ENCODE assay signal across 20 mouse cellular contexts in genomic region chr15:86294426-86294825, GRCm38 (mm10).
A peak's percentile ranks its signal among the peaks of the same experiment; 100 is the strongest.
DNase-seq lines count a peak whose midpoint lies in the region; TF ChIP-seq lines count a peak whose summit lies in the region.
"Had no signal": no experiment of that assay in that cellular context is flagged by ENCODE, and none has a peak within 500 bp of the region (broad histone marks: within the 10 kb centered on the region; RNA-seq: fewer than 3 reads in every experiment).

No protein-coding gene starts in this region.

- no peak overlapping the region for H3K4me3 ChIP-seq in testis, adult 2 months (ENCODE audit: control insufficient read depth, low read depth, low read length)
- H3K4me3 ChIP-seq: embryonic facial prominence, embryonic 10.5 days; embryonic facial prominence, embryonic 12.5 days; forebrain, embryonic 13.5 days; forebrain, embryonic 15.5 days had no signal

- no peak for TF ChIP-seq POLR2A in testis, adult 2 months (IDR thresholded peaks at IDR 0.05; ENCODE audit: control insufficient read depth, low read depth, low read length)

- peak; percentile 50 to 67 for DNase-seq in cerebellum, postnatal 10 days
- DNase-seq in cerebellum, adult 8-10 months = no peak
- DNase-seq in cerebellum, postnatal 25 days = peak; percentile 37 to 48
- no peak for DNase-seq in cerebellum, adult 9-10 months
- no peak for DNase-seq in testis, postnatal 10 days (ENCODE audit: low spot score)
- DNase-seq: adrenal gland, adult 8-10 months; adrenal gland, postnatal 14 days; adrenal gland, postnatal 36 days; B cell, adult 2 months; cerebellum, adult 11 months; cerebellum, adult 18-20 months; cerebellum, adult 9-11 months; forebrain, postnatal 0 days had no signal

- H3K36me3 ChIP-seq in testis, adult 2 months (ENCODE audit: control insufficient read depth, insufficient read depth, low read length) = 0 out of 2 replicates have a peak, but pooled peaks cover 1% of the 10 kb centered on the region
- H3K36me3 ChIP-seq: embryonic facial prominence, embryonic 10.5 days; embryonic facial prominence, embryonic 12.5 days; forebrain, embryonic 15.5 days had no signal

- H3K4me1 ChIP-seq in testis, adult 2 months (ENCODE audit: control insufficient read depth, insufficient read depth, low read length) = peaks cover 3% of the 10 kb centered on the region
- H3K4me1 ChIP-seq: embryonic facial prominence, embryonic 12.5 days had no signal

- H3K27me3 ChIP-seq in testis, adult 2 months (ENCODE audit: control insufficient read depth, insufficient read depth, low read length) = no peaks in the 10 kb centered on the region
- H3K27me3 ChIP-seq: CH12.LX; embryonic facial prominence, embryonic 12.5 days; forebrain, embryonic 15.5 days; Patski had no signal

- peak overlapping the region; percentile 9; the same call in 1 of the 2 replicates for H3K27ac ChIP-seq in testis, adult 2 months (ENCODE audit: control insufficient read depth, insufficient read depth, low read depth, low read length)
- H3K27ac ChIP-seq: embryonic facial prominence, embryonic 10.5 days; embryonic facial prominence, embryonic 12.5 days; forebrain, embryonic 13.5 days had no signal

- TF ChIP-seq CTCF in testis, adult 2 months (IDR thresholded peaks at IDR 0.05; ENCODE audit: control insufficient read depth, insufficient read depth, insufficient replicate concordance, low read depth, low read length) = no peak

Comparison
In these comparisons a context has a peak if more than half of its experiments do, and no peak if none do; other contexts are left out.
1. DNase-seq: peak in cerebellum, postnatal 10 days (2 of 2) and cerebellum, postnatal 25 days (2 of 2); none in cerebellum, adult 8-10 months (single experiment), cerebellum, adult 9-10 months (single experiment) and testis, postnatal 10 days (single experiment).